Mouse (Mus musculus) kidney, embryonic 15.5 days (tissue): ENCODE data around the gene Cyth2. TPM values are rescaled to one million over a fixed set of nuclear protein-coding genes. Genes with fewer than 3 reads are reported as not detected.

ENCODE experiments used
- ATAC-seq: fragments of 200-750 bp; cut with Nextera tagmentation; replicated peaks from 2 replicates; pipeline ENCODE4 v1.8.0; 2017; ENCODE audit warnings: moderate TSS enrichment; ENCODE audit not compliant: low FRiP score
- H3K27ac ChIP-seq: fragments of 300-500 bp; sonication (generic); 2 replicates; pipeline ENCODE4 v1.5.1; 2015; ENCODE audit warnings: mild to moderate bottlenecking, inconsistent platforms
- H3K27me3 ChIP-seq: fragments of 300-500 bp; sonication (generic); 2 replicates; pipeline ENCODE4 v1.6.1; 2015; ENCODE audit warnings: inconsistent platforms
- H3K36me3 ChIP-seq: fragments of 300-500 bp; sonication (generic); 2 replicates; pipeline ENCODE4 v1.6.1; 2015; ENCODE audit warnings: inconsistent platforms
- H3K4me1 ChIP-seq: fragments of 300-500 bp; sonication (generic); 2 replicates; pipeline ENCODE4 v1.6.1; 2015; ENCODE audit warnings: inconsistent platforms
- H3K4me2 ChIP-seq: fragments of 300-500 bp; sonication (generic); 2 replicates; pipeline ENCODE4 v1.6.1; 2015; ENCODE audit warnings: moderate library complexity, mild to moderate bottlenecking, inconsistent platforms
- H3K4me3 ChIP-seq: fragments of 300-500 bp; sonication (generic); replicated peaks from 2 replicates; pipeline ENCODE4 v1.5.1; 2015; ENCODE audit warnings: mild to moderate bottlenecking, inconsistent platforms
- H3K9ac ChIP-seq: fragments of 300-500 bp; sonication (generic); 2 replicates; pipeline ENCODE4 v1.6.1; 2015; ENCODE audit warnings: mild to moderate bottlenecking, inconsistent platforms
- H3K9me3 ChIP-seq: fragments of 300-500 bp; sonication (generic); replicated peaks from 2 replicates; pipeline ENCODE4 v1.6.1; 2016; ENCODE audit warnings: inconsistent platforms
- WGBS: fragments of 180-500 bp; shearing (Covaris S2); methylation state at CpG from one replicate; pipeline ENCODE4 v1.1.7; 2015; ENCODE audit warnings: mixed read lengths; 5-methylcytosine and 5-hydroxymethylcytosine counted together
- polyA plus RNA-seq: library from polyadenylated mRNA; unstranded; fragments of >200 nt; fragmentation: Nextera tagmentation; extraction: Ambion mirVana; gene quantifications from 2 replicates; pipeline ENCODE4 v1.2.1, GENCODE M21; 2015

Gene Cyth2
- polyA plus RNA-seq, 1 experiment from 2014 or later = 130 TPM

DNA sequence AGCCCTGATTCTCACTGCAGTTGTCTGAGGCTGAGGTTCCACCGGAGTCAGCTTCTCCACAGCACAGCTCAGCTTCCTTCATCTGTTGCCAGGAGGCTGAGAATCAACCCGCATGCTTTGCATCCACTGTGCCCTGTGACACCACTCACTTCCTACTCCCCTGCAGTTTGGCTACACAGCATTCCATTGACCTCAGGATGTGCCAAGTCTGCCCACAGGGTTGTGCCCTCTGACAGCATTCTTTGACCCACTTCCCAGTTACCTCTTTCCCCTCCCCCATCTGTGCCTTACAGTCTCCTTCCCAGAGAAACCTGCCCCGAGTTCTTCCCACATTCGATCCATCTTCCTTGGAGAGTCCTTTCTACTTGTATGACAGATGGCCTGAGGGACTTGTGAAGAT, 32.1 kb downstream of the Cyth2 start:
- no peak overlapping the region for H3K4me3 ChIP-seq
- no peaks in the 10 kb centered on the region for H3K9me3 ChIP-seq
- no peak overlapping the region for H3K27ac ChIP-seq
- 61% methylated on average over 4 of the region's 4 CpGs for WGBS
- H3K4me2 ChIP-seq = no peak overlapping the region
- H3K36me3 ChIP-seq = no peaks in the 10 kb centered on the region
- H3K9ac ChIP-seq = no peak overlapping the region
- H3K4me1 ChIP-seq = peaks cover 50% of the 10 kb centered on the region
- H3K27me3 ChIP-seq = peaks cover 12% of the 10 kb centered on the region; the same call in 1 of the 2 replicates
- ATAC-seq = no peak

DNA sequence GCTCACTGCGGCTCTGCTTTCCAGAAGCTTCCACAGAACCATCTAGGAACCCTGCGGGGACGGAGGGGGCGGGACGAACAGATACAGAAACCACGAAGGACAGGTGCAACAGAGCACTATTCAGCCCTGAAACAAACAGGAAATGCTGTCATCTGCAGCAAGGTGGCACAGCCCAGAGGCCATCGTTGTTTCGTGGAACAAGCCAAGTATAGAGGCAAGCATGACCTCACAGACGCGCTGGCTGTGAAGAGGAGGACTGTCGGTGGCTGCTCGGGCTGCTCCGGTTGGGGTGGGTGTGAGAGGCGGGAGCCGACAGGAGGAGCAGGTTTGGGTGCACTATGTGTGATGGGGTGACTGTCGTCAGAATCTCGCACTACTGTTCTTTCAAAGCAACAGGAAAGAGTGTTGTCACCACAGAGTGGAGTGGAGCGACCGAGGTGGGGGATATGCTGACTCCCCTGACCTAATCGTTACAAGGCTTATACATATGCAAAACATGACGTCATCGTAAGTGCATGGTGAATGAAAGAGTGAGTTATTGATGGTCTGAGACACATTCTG, 35.2 kb downstream of the Cyth2 start:
- H3K9me3 ChIP-seq = no peaks in the 10 kb centered on the region
- no peak overlapping the region for H3K9ac ChIP-seq
- peak overlapping the region; percentile 50 for H3K4me2 ChIP-seq

DNA sequence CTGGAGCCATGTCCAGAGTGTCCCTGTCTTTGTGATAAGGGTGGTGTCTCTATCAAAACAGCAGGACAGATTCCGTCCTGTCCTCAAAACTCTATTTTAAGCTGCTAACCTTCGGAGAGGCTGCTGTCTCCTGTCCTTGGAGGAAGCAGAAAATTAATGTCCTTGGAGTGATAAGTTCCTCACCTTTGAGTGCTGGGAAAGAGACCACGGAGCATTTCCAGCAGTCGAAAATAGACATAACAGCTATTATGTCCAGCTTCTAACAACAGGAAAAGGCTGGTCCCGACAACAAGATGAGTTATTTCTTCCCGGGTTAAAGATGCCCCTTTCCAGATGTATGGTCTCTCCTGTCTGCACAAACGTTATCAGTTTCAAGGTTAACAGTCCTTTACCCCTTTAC, 39.1 kb downstream of the Cyth2 start:
- Histone ChIP-seq H3K4me2 (no peak overlapping the region), H3K9ac (no peak overlapping the region), H3K4me3 (no peak overlapping the region), H3K27ac (no peak overlapping the region), H3K4me1 (peaks cover 18% of the 10 kb centered on the region), H3K27me3 (peaks cover 2% of the 10 kb centered on the region; the same call in 1 of the 2 replicates), H3K9me3 (no peaks in the 10 kb centered on the region), H3K36me3 (no peaks in the 10 kb centered on the region)
- WGBS = 54% methylated on average over 7 of the region's 7 CpGs
- no peak for ATAC-seq

More for the DNA sequence above, 35.2 kb downstream of the Cyth2 start:
- H3K36me3 ChIP-seq = no peaks in the 10 kb centered on the region
- peak overlapping the region; percentile 8 for H3K4me3 ChIP-seq
- peaks cover 9% of the 10 kb centered on the region; the same call in 1 of the 2 replicates for H3K27me3 ChIP-seq
- H3K4me1 ChIP-seq = peaks cover 19% of the 10 kb centered on the region
- no peak overlapping the region for H3K27ac ChIP-seq
- WGBS = 18% methylated on average over 22 of the region's 22 CpGs
- no peak for ATAC-seq

GRCm38 (mm10) chr7:45771101-45771500, 43.3 kb downstream of the Cyth2 start:
- 70% methylated on average over 4 of the region's 4 CpGs for WGBS
- Histone ChIP-seq H3K4me1 (peaks cover 14% of the 10 kb centered on the region), H3K27ac (peak overlapping the region; percentile 18; the same call in 1 of the 2 replicates), H3K9ac (no peak overlapping the region), H3K9me3 (no peaks in the 10 kb centered on the region), H3K4me2 (no peak overlapping the region), H3K27me3 (0 out of 2 replicates have a peak, but pooled peaks cover 2% of the 10 kb centered on the region), H3K36me3 (no peaks in the 10 kb centered on the region), H3K4me3 (no peak overlapping the region)
- ATAC-seq = no peak

- Histone ChIP-seq H3K4me2 (no peak overlapping the region), H3K4me3 (no peak overlapping the region), H3K27ac (peak overlapping the region; percentile 18; the same call in 1 of the 2 replicates), H3K4me1 (peaks cover 16% of the 10 kb centered on the region), H3K27me3 (0 out of 2 replicates have a peak, but pooled peaks cover 2% of the 10 kb centered on the region), H3K9me3 (no peaks in the 10 kb centered on the region), H3K36me3 (no peaks in the 10 kb centered on the region), H3K9ac (no peak overlapping the region; the same call in 1 of the 2 replicates)
- WGBS = 64% methylated on average over 8 of the region's 8 CpGs
- no peak; the same call in 1 of the 2 replicates for ATAC-seq
Measured at GRCm38 (mm10) chr7:45770427-45771082, 43.8 kb downstream of the Cyth2 start.

- no peak for ATAC-seq
- Histone ChIP-seq H3K27ac (no peak overlapping the region), H3K36me3 (no peaks in the 10 kb centered on the region), H3K9ac (no peak overlapping the region), H3K4me2 (no peak overlapping the region), H3K4me1 (peaks cover 16% of the 10 kb centered on the region), H3K27me3 (no peaks in the 10 kb centered on the region), H3K9me3 (no peaks in the 10 kb centered on the region), H3K4me3 (no peak overlapping the region)
- WGBS = 95% methylated on average over 6 of the region's 6 CpGs
Measured at GRCm38 (mm10) chr7:45767500-45767899, 46.9 kb downstream of the Cyth2 start.

DNA sequence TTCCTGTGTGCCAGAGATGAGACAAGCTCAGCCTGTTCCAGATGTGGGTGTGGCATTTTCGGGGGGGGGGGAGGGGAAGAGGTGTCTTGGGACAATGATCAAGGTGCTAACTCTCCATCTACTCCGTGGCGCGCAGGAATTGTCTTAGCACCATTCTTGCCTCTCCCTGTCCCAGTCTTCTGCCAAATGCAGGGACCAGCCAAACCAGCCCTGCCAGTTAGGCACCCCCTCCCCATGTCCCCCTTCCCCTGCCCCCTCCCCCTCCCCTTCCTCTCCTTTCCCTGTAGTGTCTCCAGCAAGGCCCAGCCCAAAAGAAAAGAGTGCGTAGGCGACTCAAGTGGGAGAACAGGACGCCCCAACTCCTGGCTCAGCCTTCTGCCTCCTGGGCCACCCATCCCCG, 47.6 kb downstream of the Cyth2 start:
- Histone ChIP-seq H3K9me3 (no peaks in the 10 kb centered on the region), H3K27me3 (no peaks in the 10 kb centered on the region), H3K27ac (no peak overlapping the region), H3K9ac (no peak overlapping the region), H3K4me2 (0 out of 2 replicates have a peak overlapping the region, but pooled peaks have one; percentile 3), H3K4me3 (no peak overlapping the region), H3K4me1 (peaks cover 16% of the 10 kb centered on the region), H3K36me3 (no peaks in the 10 kb centered on the region)
- 46% methylated on average over 8 of the region's 8 CpGs for WGBS
- no peak; the same call in 1 of the 2 replicates for ATAC-seq

DNA sequence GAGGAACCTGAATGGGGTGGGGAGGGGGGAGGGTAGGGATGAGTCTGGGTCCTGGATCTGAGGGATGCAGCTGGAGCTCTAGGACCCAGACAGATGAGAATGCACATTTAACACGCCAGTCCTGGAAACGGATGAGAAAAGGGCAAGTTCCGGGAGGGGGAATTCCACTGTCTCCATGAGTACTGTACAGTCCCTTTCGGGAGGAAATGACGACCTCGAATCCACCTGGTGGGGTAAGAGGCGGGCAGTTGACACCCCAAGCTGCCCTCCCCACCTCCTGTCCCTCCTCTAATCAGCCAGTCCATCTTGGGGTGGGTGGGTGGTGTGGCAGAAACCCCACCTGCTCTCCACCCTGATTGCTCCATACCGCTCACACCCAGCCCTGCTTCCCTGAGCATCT, 48.4 kb downstream of the Cyth2 start:
- 56% methylated on average over 8 of the region's 8 CpGs for whole genome bisulfite sequencing
- Histone ChIP-seq H3K9me3 (no peaks in the 10 kb centered on the region), H3K27me3 (no peaks in the 10 kb centered on the region), H3K4me1 (peaks cover 13% of the 10 kb centered on the region), H3K27ac (no peak overlapping the region), H3K4me2 (no peak overlapping the region), H3K4me3 (no peak overlapping the region), H3K36me3 (no peaks in the 10 kb centered on the region), H3K9ac (no peak overlapping the region)
- no peak for ATAC-seq

DNA sequence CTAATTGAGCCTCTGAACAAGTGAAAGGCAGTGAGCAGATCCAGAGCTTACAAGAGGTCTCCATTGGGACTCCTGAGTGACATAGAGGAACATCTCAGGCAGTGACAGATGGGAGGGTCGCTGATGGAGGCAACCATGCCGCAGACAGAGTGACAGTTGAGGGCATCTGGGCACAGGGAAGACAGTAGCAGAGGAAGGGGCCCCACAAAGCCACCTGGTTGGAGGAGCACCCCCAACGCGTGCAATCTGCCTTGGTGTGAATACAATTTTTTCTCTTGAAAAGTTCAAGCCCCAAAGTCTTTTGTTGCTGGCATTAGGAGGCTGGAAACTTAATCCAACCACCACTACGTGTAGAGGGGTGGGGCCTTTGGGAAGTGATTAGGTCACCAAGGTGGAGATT, 54.2 kb downstream of the Cyth2 start:
- 65% methylated on average over 5 of the region's 5 CpGs for WGBS

GRCm38 (mm10) chr7:45759400-45759799, 55.0 kb downstream of the Cyth2 start:
- ATAC-seq = peak; percentile 85
- H3K36me3 ChIP-seq = no peaks in the 10 kb centered on the region
- peak overlapping the region; percentile 18; the same call in 1 of the 2 replicates for H3K9ac ChIP-seq
- no peaks in the 10 kb centered on the region for H3K9me3 ChIP-seq
- WGBS = 4% methylated on average over 27 of the region's 27 CpGs
- H3K4me1 ChIP-seq = peaks cover 10% of the 10 kb centered on the region
- H3K4me2 ChIP-seq = peak overlapping the region; percentile 63
- peaks cover 31% of the 10 kb centered on the region for H3K27me3 ChIP-seq
- peak overlapping the region; percentile 30 for H3K4me3 ChIP-seq
- H3K27ac ChIP-seq = peak overlapping the region; percentile 56; the same call in 1 of the 2 replicates

More for the DNA sequence above, 54.2 kb downstream of the Cyth2 start:
- H3K4me3 ChIP-seq = no peak overlapping the region
- peaks cover 10% of the 10 kb centered on the region for H3K4me1 ChIP-seq
- H3K36me3 ChIP-seq = no peaks in the 10 kb centered on the region
- peaks cover 31% of the 10 kb centered on the region for H3K27me3 ChIP-seq
- H3K27ac ChIP-seq = no peak overlapping the region
- H3K9me3 ChIP-seq = no peaks in the 10 kb centered on the region
- ATAC-seq = no peak
- H3K9ac ChIP-seq = 0 out of 2 replicates have a peak overlapping the region, but pooled peaks have one; percentile 18
- H3K4me2 ChIP-seq = no peak overlapping the region
